Mouse (Mus musculus) kidney, adult 2 months (tissue): ENCODE data around the gene Angpt4.

Experiments used
- CTCF ChIP-seq: fragments of 200-500 bp; conservative IDR thresholded peaks from 2 replicates; pipeline ENCODE4 v1.5.1; 2011; ENCODE audit warnings: low read depth, mild to moderate bottlenecking, control low read depth, low read length, moderate library complexity, mixed read lengths; ENCODE audit not compliant: insufficient read depth, insufficient read length
- POLR2A ChIP-seq: fragments of 200-500 bp; IDR thresholded peaks from one replicate; pipeline ENCODE4 v1.6.1; 2011; ENCODE audit warnings: low read depth, low read length, control low read depth

DNA sequence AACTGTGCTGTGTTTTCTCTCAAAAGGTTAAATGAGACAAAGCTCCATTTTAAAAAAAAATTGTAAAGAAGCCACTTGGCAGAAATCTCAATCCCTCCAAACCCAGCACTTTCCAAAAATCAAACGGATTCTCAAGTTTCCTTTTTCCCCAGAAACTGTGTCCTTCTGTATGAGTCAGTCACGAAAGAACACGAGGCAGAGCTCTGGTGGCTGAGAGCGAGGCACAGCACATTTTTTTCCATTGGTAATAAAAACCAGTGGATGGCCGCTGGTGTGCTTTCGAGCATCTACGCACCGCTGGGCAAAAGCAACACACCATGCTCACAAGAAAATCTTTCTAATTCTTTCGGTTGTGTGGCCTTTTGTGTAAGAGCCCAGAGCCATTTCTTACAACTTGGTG lies 73.0 kb downstream of the Angpt4 start:
- TF ChIP-seq CTCF (no peak), POLR2A (no peak)
